Mouse (Mus musculus) CH12.LX (cell line): ENCODE measurements at regions not wholly inside any gene's neighbourhood (a gene's known extent, or its start where the extent isn't known, plus 50 kb on each side); places are given as distances from the start of the nearest gene placed in this dataset.

Experiments used
- CTCF ChIP-seq, 2 experiments: IDR thresholded peaks in 1 of 2; conservative IDR thresholded peaks in 1 of 2; 2 replicates each; pipeline ENCODE4 v1.5.1; 2011 to 2012; ENCODE audit warnings: low read depth in 2 of 2, low read length in 2 of 2, improper control_type of control experiment in 1 of 2, inconsistent platforms in 1 of 2, mild to moderate bottlenecking in 1 of 2, moderate library complexity in 1 of 2
- E2F4 ChIP-seq: IDR thresholded peaks from 2 replicates; pipeline ENCODE4 v1.6.1; 2011; ENCODE audit warnings: low read depth, low read length, improper control_type of control experiment; ENCODE audit not compliant: insufficient replicate concordance
- EP300 ChIP-seq: IDR thresholded peaks from 2 replicates; pipeline ENCODE4 v1.6.1; 2011; ENCODE audit warnings: low read length, improper control_type of control experiment
- GABPA ChIP-seq: IDR thresholded peaks from 2 replicates; pipeline ENCODE4 v1.6.1; 2012; ENCODE audit warnings: low read depth, low read length, improper control_type of control experiment, inconsistent platforms; ENCODE audit not compliant: insufficient replicate concordance
- JUN ChIP-seq: IDR thresholded peaks from 2 replicates; pipeline ENCODE4 v1.6.1; 2011; ENCODE audit warnings: low read depth, mild to moderate bottlenecking, low read length, improper control_type of control experiment, moderate library complexity; ENCODE audit not compliant: insufficient read depth
- KAT2A ChIP-seq: IDR thresholded peaks from 2 replicates; pipeline ENCODE4 v1.6.1; 2012; ENCODE audit warnings: low read length, improper control_type of control experiment, inconsistent platforms; ENCODE audit not compliant: insufficient replicate concordance
- MAFK ChIP-seq: IDR thresholded peaks from 2 replicates; pipeline ENCODE4 v1.6.1; 2011; ENCODE audit warnings: low read length, improper control_type of control experiment; ENCODE audit not compliant: insufficient replicate concordance
- MAX ChIP-seq: IDR thresholded peaks from 2 replicates; pipeline ENCODE4 v1.6.1; 2011; ENCODE audit warnings: low read length, improper control_type of control experiment
- MEF2A ChIP-seq: IDR thresholded peaks from 2 replicates; pipeline ENCODE4 v1.6.1; 2014; ENCODE audit warnings: low read depth, mild to moderate bottlenecking, inconsistent platforms, low read length, improper control_type of control experiment, borderline replicate concordance
- SIN3A ChIP-seq: IDR thresholded peaks from 2 replicates; pipeline ENCODE4 v1.6.1; 2012; ENCODE audit warnings: low read length, improper control_type of control experiment, inconsistent platforms
- USF1 ChIP-seq: IDR thresholded peaks from 2 replicates; pipeline ENCODE4 v1.6.1; 2014; ENCODE audit warnings: low read depth, mild to moderate bottlenecking, inconsistent platforms, low read length, improper control_type of control experiment

GRCm38 (mm10) chr13:99787760-99788159, 113.1 kb downstream of the Cartpt start:
- TF ChIP-seq CTCF (conservative IDR thresholded peaks at IDR 0.05 in 1 of 2, IDR thresholded peaks at IDR 0.05 in 1 of 2; ENCODE audit: low read depth in 2 of 2, low read length in 2 of 2) (no peak), JUN (no peak), E2F4 (no peak), SIN3A (no peak), MAX (no peak), MAFK (no peak), KAT2A (no peak), GABPA (no peak), MEF2A (no peak), EP300 (no peak), USF1 (no peak)
